Mouse (Mus musculus): Measurements from ENCODE around the gene Tmem251.

GRCm38 (mm10) chr12:102782841-102783240 is 39.3 kb downstream of the Tmem251 start:
- TF ChIP-seq GATA1 (IDR thresholded peaks at IDR 0.05; ENCODE audit: borderline replicate concordance, low read length) (no peak), FLI1 (IDR thresholded peaks at IDR 0.05; ENCODE audit: low read length) (no peak)

Data from megakaryocyte, embryonic 14.5 days (primary cell).